Mouse (Mus musculus) myocyte (in vitro differentiated cells): Measurements from ENCODE around the gene Efcab2. TPM values are rescaled to one million over a fixed set of nuclear protein-coding genes. Genes with fewer than 3 reads are reported as not detected.

Source experiments
- H3K27me3 ChIP-seq: one replicate; pipeline ENCODE4 v1.6.1; 2011; ENCODE audit not compliant: control insufficient read depth, insufficient read depth, insufficient read length
- H3K36me3 ChIP-seq: one replicate; pipeline ENCODE4 v1.6.1; 2011; ENCODE audit not compliant: control insufficient read depth, insufficient read depth
- H3K4me2 ChIP-seq: one replicate; pipeline ENCODE4 v1.6.1; 2011; ENCODE audit warnings: low read depth, control low read depth
- H3K4me3 ChIP-seq: one replicate; pipeline ENCODE4 v1.5.1; 2011; ENCODE audit warnings: mild to moderate bottlenecking, control low read depth, moderate library complexity
- H3K79me2 ChIP-seq: one replicate; pipeline ENCODE4 v1.6.1; 2011; ENCODE audit not compliant: control insufficient read depth, insufficient read depth
- H3ac ChIP-seq: one replicate; pipeline ENCODE4 v1.6.1; 2011; ENCODE audit not compliant: control insufficient read depth, insufficient read length
- CEBPB ChIP-seq: IDR thresholded peaks from 2 replicates; pipeline ENCODE4 v1.6.1; 2011; ENCODE audit warnings: mild to moderate bottlenecking, moderate library complexity; ENCODE audit not compliant: poor library complexity, insufficient read depth, severe bottlenecking
- E2F4 ChIP-seq: IDR thresholded peaks from one replicate; pipeline ENCODE4 v1.6.1; 2011; ENCODE audit warnings: mild to moderate bottlenecking, control low read depth, moderate library complexity; ENCODE audit not compliant: insufficient read depth
- MAX ChIP-seq: IDR thresholded peaks from one replicate; pipeline ENCODE4 v1.6.1; 2011; ENCODE audit warnings: low read depth, mild to moderate bottlenecking, control low read depth
- MYOD1 ChIP-seq, 3 experiments: IDR thresholded peaks; one replicate each; pipeline ENCODE4 v1.6.1; 2011; ENCODE audit warnings: control low read depth in 2 of 3, low read depth in 2 of 3, mild to moderate bottlenecking in 2 of 3, moderate library complexity in 1 of 3; ENCODE audit not compliant: insufficient read length in 2 of 3, control insufficient read depth in 1 of 3
- MYOG ChIP-seq, 3 experiments: IDR thresholded peaks; one replicate each; pipeline ENCODE4 v1.6.1; 2011; ENCODE audit warnings: control low read depth in 2 of 3, low read depth in 2 of 3, mild to moderate bottlenecking in 2 of 3; ENCODE audit not compliant: insufficient read length in 2 of 3, control insufficient read depth in 1 of 3, insufficient read depth in 1 of 3
- POLR2A ChIP-seq: IDR thresholded peaks from one replicate; pipeline ENCODE4 v1.6.1; 2011; ENCODE audit warnings: low read depth, mild to moderate bottlenecking, control low read depth, moderate library complexity; ENCODE audit not compliant: insufficient read length
- POLR2AphosphoS2 ChIP-seq: IDR thresholded peaks from one replicate; pipeline ENCODE4 v1.6.1; 2011; ENCODE audit warnings: low read depth, control low read depth; ENCODE audit not compliant: insufficient read length
- REST ChIP-seq: IDR thresholded peaks from one replicate; pipeline ENCODE4 v1.6.1; 2011; ENCODE audit warnings: mild to moderate bottlenecking, control low read depth, moderate library complexity; ENCODE audit not compliant: insufficient read depth, insufficient read length
- SRF ChIP-seq: IDR thresholded peaks from one replicate; pipeline ENCODE4 v1.6.1; 2011; ENCODE audit warnings: low read depth; ENCODE audit not compliant: control insufficient read depth, insufficient read length
- TCF12 ChIP-seq: IDR thresholded peaks from one replicate; pipeline ENCODE4 v1.6.1; 2011; ENCODE audit warnings: mild to moderate bottlenecking, control low read depth; ENCODE audit not compliant: poor library complexity, insufficient read depth, severe bottlenecking
- TCF3 ChIP-seq: IDR thresholded peaks from one replicate; pipeline ENCODE4 v1.6.1; 2011; ENCODE audit warnings: low read depth, control low read depth; ENCODE audit not compliant: insufficient read length
- USF1 ChIP-seq: IDR thresholded peaks from one replicate; pipeline ENCODE4 v1.6.1; 2011; ENCODE audit warnings: low read depth, mild to moderate bottlenecking, control low read depth, moderate library complexity
- polyA plus RNA-seq: library from polyadenylated mRNA; unstranded; fragments of >200 nt; fragmentation: generic; extraction: Trizol; gene quantifications from one replicate; pipeline ENCODE4 v1.2.1, GENCODE M21; 2012; ENCODE audit warnings: missing spikeins

Efcab2 gene
- polyA plus RNA-seq, 1 experiment, result 0.72 TPM

GRCm38 (mm10) chr1:178376061-178376460, 29.8 kb upstream of the Efcab2 start:
- H3K4me3 ChIP-seq, result no peak overlapping the region
- H3K27me3 ChIP-seq, result no peaks in the 10 kb centered on the region
- no peaks in the 10 kb centered on the region for H3K79me2 ChIP-seq
- TF ChIP-seq USF1, result no peak
- TF ChIP-seq TCF12, result no peak
- TF ChIP-seq MYOG (IDR thresholded peaks at IDR 0.05; ENCODE audit: control insufficient read depth in 1 of 3, insufficient read depth in 1 of 3, insufficient read length in 2 of 3, low read depth in 2 of 3), result no peak
- TF ChIP-seq POLR2AphosphoS2, result no peak
- peak overlapping the region; percentile 16 for H3K4me2 ChIP-seq
- H3K36me3 ChIP-seq, result no peaks in the 10 kb centered on the region
- H3ac ChIP-seq, result no peak overlapping the region

GRCm38 (mm10) chr1:178376907-178377306, 29.0 kb upstream of the Efcab2 start:
- H3K79me2 ChIP-seq, result no peaks in the 10 kb centered on the region
- H3K4me2 ChIP-seq, result no peak overlapping the region
- no peaks in the 10 kb centered on the region for H3K36me3 ChIP-seq
- H3K4me3 ChIP-seq, result no peak overlapping the region
- TF ChIP-seq E2F4 (no peak), POLR2AphosphoS2 (no peak), USF1 (no peak), TCF3 (no peak), MAX (no peak), POLR2A (no peak), SRF (no peak), REST (no peak), TCF12 (no peak), MYOG (IDR thresholded peaks at IDR 0.05; ENCODE audit: control insufficient read depth in 1 of 3, insufficient read depth in 1 of 3, insufficient read length in 2 of 3, low read depth in 2 of 3) (no peak), CEBPB (no peak), MYOD1 (IDR thresholded peaks at IDR 0.05; ENCODE audit: control insufficient read depth in 1 of 3, insufficient read length in 2 of 3, low read depth in 2 of 3) (no peak)
- no peak overlapping the region for H3ac ChIP-seq
- H3K27me3 ChIP-seq, result no peaks in the 10 kb centered on the region

GRCm38 (mm10) chr1:178378115-178378514, 27.8 kb upstream of the Efcab2 start:
- no peak overlapping the region for H3K4me3 ChIP-seq
- no peak overlapping the region for H3ac ChIP-seq
- H3K27me3 ChIP-seq, result no peaks in the 10 kb centered on the region
- no peak overlapping the region for H3K4me2 ChIP-seq
- no peaks in the 10 kb centered on the region for H3K79me2 ChIP-seq
- TF ChIP-seq POLR2A, result no peak
- no peak for TF ChIP-seq CEBPB
- TF ChIP-seq USF1, result no peak
- TF ChIP-seq REST, result no peak
- TF ChIP-seq TCF3, result no peak
- TF ChIP-seq SRF, result no peak
- TF ChIP-seq POLR2AphosphoS2, result no peak
- TF ChIP-seq MYOD1 (IDR thresholded peaks at IDR 0.05; ENCODE audit: control insufficient read depth in 1 of 3, insufficient read length in 2 of 3, low read depth in 2 of 3), result no peak
- TF ChIP-seq TCF12, result no peak
- TF ChIP-seq MAX, result no peak
- TF ChIP-seq MYOG (IDR thresholded peaks at IDR 0.05; ENCODE audit: control insufficient read depth in 1 of 3, insufficient read depth in 1 of 3, insufficient read length in 2 of 3, low read depth in 2 of 3), result no peak
- TF ChIP-seq E2F4, result no peak
- H3K36me3 ChIP-seq, result no peaks in the 10 kb centered on the region

- H3K36me3 ChIP-seq, result no peaks in the 10 kb centered on the region
- H3K4me3 ChIP-seq, result no peak overlapping the region
- H3K79me2 ChIP-seq, result no peaks in the 10 kb centered on the region
- H3K27me3 ChIP-seq, result no peaks in the 10 kb centered on the region
- no peak for TF ChIP-seq MYOG (IDR thresholded peaks at IDR 0.05; ENCODE audit: control insufficient read depth in 1 of 3, insufficient read depth in 1 of 3, insufficient read length in 2 of 3, low read depth in 2 of 3)
- no peak overlapping the region for H3K4me2 ChIP-seq
- H3ac ChIP-seq, result no peak overlapping the region
These were observed 26.7 kb upstream of the Efcab2 start for GRCm38 (mm10) chr1:178379224-178379623.

- TF ChIP-seq MYOD1 (IDR thresholded peaks at IDR 0.05; ENCODE audit: control insufficient read depth in 1 of 3, insufficient read length in 2 of 3, low read depth in 2 of 3), result peak; percentile 44 to 67 (median 55)
- TF ChIP-seq TCF12, result no peak
- peak in 2 of 3 experiments; percentile 18 to 52 for TF ChIP-seq MYOG (IDR thresholded peaks at IDR 0.05; ENCODE audit: control insufficient read depth in 1 of 3, insufficient read depth in 1 of 3, insufficient read length in 2 of 3, low read depth in 2 of 3)
- no peak for TF ChIP-seq TCF3
- Histone ChIP-seq H3ac (no peak overlapping the region), H3K36me3 (no peaks in the 10 kb centered on the region)
These were observed 23.7 kb upstream of the Efcab2 start for GRCm38 (mm10) chr1:178382165-178382564.

GRCm38 (mm10) chr1:178388802-178389201, 17.1 kb upstream of the Efcab2 start:
- Histone ChIP-seq H3K36me3 (no peaks in the 10 kb centered on the region), H3K79me2 (no peaks in the 10 kb centered on the region), H3K4me3 (no peak overlapping the region), H3K4me2 (peak overlapping the region; percentile 67), H3ac (no peak overlapping the region), H3K27me3 (no peaks in the 10 kb centered on the region)
- TF ChIP-seq E2F4 (no peak), POLR2AphosphoS2 (no peak), CEBPB (no peak), REST (no peak), SRF (no peak), MYOD1 (IDR thresholded peaks at IDR 0.05; ENCODE audit: control insufficient read depth in 1 of 3, insufficient read length in 2 of 3, low read depth in 2 of 3) (no peak), TCF3 (no peak), MAX (no peak), POLR2A (no peak), USF1 (no peak), TCF12 (no peak), MYOG (IDR thresholded peaks at IDR 0.05; ENCODE audit: control insufficient read depth in 1 of 3, insufficient read depth in 1 of 3, insufficient read length in 2 of 3, low read depth in 2 of 3) (no peak)

More at GRCm38 (mm10) chr1:178382165-178382564, 23.7 kb upstream of the Efcab2 start:
- Histone ChIP-seq H3K27me3 (no peaks in the 10 kb centered on the region), H3K4me2 (peak overlapping the region; percentile 9), H3K79me2 (no peaks in the 10 kb centered on the region), H3K4me3 (no peak overlapping the region)
